Mouse (Mus musculus) Muller cell, postnatal 12 days (primary cell): ENCODE results near the gene Tppp2.
A peak's percentile ranks its signal among the peaks of the same experiment; 100 is the strongest.

Experiments
- DNase-seq: peaks from one replicate; pipeline ENCODE4 v3.0.0-alpha.2; 2015; ENCODE audit errors: inconsistent ontology term

Tppp2 gene

GRCm38 (mm10) chr14:51918125-51918524 is at the start of gene Tppp2:
TSS of gene Tppp2 (plus strand) at chr14:51918425.
- DNase-seq: no peak

DNA sequence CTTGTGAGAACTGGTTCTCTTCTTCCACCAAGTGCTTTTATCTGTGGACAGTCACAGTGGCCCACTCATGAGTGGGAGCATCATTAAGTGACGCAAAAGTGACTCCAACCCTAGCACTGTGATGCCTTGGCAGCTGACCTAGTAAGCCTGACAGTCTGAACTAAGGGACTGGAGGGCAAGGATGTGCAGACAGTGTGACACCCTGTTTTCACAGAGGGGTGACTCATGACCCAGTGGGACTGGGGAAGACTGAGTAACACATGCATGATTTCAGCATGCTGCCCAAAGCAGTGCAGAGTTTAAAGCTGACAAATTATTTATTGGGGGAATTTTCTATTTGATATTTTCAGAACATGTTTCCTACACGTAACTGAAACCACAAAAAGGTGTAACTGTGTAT is 47.5 kb upstream of the Tppp2 start:
- peak; percentile 6 for DNase-seq

DNA sequence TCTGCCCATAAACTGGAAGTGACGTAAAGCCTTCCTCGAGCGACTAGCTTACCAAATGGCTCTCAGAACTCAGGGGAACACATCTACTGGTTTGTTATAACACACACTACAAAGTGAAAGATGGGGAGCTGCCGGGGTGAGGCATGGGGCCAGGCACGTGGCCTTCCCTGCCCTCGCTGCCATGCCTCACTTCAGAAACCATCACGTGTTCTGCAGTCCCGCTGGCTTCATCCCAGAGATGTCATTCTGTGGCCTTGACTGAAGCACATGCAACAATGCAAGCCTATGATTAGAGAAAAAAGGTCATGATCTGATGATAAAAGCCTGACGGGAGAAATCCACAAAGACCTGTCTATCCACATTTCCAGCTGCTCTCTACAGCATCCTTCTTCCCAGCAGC is 46.5 kb upstream of the Tppp2 start:
- no peak for DNase-seq

DNA sequence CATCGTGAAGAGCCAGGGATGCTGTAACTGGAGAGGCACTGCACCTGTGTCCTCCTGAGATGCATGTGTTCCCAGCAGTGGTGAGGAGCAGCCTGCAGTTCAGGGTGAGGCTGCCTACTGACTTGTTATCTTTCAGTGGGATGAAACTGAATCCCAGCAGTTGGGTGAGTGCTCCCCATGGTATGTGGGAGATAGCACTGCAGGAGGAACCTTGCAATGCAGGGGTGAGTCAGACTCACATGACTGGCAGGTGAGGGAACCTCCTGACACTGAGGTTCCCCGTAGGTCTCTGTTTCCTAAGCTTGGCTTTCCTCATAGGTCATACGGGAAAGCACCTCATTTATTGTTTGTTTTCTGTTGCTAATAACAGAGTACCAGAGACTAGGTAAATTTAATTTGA is 40.7 kb upstream of the Tppp2 start:
- DNase-seq: no peak

- DNase-seq: peak; percentile 88
These were observed 34.6 kb upstream of the Tppp2 start for GRCm38 (mm10) chr14:51883527-51884030.

DNA sequence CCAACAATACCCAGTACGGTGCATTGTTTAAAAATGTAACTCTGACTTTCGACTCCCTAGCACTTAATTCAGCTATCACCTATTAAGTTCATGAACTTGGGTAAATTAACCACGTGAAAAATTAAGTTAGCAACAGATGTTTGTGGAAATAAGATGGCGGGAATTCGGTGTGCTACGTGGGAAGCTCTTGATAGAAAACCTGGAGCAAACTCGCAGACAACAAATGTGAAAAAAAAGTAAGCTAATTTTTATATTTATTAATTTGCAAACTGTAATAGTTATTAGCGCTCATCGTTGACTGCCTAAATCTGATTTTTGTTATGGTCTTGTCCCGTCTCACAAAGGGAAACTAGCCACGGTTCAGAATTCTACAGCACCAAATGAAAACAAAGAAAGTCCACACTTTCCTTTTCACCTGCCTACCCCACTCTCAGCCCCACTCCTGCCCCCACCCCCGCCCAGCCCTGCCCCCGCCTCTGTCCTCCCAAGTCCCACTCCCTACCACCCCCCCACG is 34.1 kb upstream of the Tppp2 start:
- peak; percentile 63 for DNase-seq

- peak; percentile 97 for DNase-seq
These were observed 33.5 kb upstream of the Tppp2 start, which contains the start of gene Mettl17 for GRCm38 (mm10) chr14:51884598-51885331. TSS of gene Mettl17 (plus strand) at chr14:51884842.

GRCm38 (mm10) chr14:51886051-51886450 is 32.2 kb upstream of the Tppp2 start:
- DNase-seq: no peak

- DNase-seq: no peak
These were observed 28.4 kb upstream of the Tppp2 start for GRCm38 (mm10) chr14:51889833-51890232.

- no peak for DNase-seq
These were observed 25.9 kb upstream of the Tppp2 start, which contains the start of gene Slc39a2 for GRCm38 (mm10) chr14:51892191-51892939. TSS of gene Slc39a2 (plus strand) at chr14:51892889.

DNA sequence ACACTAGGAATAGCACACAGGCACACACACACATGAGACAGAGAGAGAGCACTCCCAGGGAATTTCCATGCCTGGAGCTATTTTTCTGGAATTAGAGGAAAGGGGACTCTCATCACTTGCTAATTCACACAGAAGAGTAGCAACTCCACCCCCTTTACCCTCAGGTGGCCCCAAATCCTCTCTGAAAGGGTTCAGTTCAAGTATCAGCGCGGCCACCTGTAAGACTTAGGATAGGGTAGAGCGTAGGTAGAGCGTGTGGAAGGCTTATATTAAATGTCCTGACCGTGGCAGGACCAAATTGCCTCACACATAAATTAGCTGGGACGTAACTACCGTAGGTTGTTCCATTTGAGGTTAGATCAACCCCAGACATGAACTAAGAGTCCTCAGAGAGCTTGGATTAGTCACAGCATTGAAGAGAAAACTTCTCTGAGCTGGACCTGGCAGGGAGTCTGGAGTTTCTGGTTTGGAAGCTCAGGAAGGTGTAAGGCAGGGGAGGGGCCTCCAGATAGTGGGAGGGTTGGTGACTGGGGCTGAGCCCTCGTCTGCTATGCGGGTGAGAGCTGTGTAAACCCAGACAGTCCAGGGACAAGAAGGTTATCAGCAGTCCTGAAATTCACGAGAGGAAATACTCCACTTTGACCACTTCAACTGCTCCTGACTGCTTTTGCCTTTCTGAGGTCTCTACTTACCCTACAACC is 25.0 kb upstream of the Tppp2 start:
- no peak for DNase-seq

DNA sequence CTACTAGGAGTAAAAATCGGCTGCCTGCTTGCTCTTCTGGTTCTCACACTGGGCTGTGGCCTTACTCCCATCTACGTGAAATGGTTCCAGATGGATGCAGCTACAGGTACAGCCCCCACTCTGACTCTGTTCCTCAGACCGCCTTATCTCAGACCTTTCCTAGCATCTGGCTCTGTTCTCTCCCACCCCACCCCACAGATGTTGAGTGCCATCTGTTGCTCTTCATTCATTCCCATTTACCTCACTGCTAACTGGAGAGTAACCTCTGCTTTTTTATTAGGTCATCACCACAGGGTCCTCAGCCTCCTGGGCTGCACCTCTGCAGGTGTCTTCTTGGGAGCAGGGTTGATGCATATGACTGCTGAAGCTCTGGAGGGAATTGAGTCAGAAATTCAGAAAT is 24.4 kb upstream of the Tppp2 start:
- DNase-seq: no peak

DNA sequence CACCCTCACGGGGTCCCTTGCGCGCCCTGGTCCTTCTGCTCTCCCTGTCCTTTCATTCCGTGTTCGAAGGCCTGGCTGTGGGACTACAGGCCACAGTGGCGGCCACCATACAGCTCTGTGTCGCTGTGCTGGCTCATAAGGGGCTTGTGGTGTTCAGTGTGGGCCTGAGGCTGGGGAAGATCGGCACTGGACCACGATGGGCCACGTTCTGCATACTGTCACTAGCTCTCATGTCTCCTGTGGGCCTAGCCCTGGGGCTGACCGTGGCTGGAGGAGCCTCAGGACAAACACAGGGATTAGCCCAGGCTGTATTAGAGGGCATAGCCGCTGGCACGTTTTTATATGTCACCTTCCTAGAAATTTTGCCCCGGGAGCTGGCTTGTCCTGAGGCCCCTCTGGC is 23.2 kb upstream of the Tppp2 start:
- no peak for DNase-seq

- no peak for DNase-seq
These were observed 22.2 kb upstream of the Tppp2 start for GRCm38 (mm10) chr14:51896019-51896418.

GRCm38 (mm10) chr14:51896539-51897170 is 21.6 kb upstream of the Tppp2 start:
- DNase-seq: no peak

DNA sequence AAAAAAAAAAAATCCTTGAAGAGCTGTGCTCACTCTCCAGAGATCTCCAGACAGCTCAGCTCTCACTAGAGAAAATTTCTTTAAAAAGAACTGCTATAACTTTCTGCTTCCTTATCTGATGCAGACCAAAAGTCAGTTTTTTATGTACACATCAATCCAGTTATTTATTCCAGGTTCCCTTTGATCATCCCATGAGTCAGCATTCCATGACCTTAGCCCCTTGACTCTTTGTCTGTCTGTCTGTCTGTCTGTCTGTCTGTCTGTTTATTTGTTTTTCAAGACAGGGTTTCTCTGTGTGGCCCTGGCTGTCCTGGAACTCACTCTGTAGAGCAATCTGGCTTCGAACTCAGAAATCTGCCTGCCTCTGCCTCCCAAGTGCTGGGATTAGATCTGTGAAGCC is 18.9 kb upstream of the Tppp2 start:
- DNase-seq: no peak

GRCm38 (mm10) chr14:51902806-51903710 is 15.2 kb upstream of the Tppp2 start:
- peak; percentile 78 for DNase-seq

DNA sequence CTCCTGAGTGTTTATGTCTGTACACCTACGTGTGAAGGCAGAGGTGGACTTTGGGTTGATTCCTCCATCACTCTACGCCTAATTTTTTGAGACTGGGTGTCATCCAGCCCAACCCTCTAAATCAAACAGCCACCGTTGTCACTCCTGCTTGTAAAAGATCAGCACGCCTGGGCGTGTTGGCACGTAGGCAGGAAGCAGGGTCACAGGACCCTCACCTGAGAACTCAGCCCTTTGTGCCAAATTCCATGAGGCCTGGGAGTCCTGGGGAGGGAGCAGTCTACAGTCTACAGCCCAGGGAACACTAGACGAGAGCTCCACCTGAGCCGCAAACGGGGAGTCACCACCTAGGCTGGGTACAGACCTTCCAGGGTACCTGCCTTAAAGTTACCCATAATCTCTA is 14.4 kb upstream of the Tppp2 start:
- no peak for DNase-seq

- no peak for DNase-seq
These were observed 13.5 kb upstream of the Tppp2 start for GRCm38 (mm10) chr14:51904706-51905105.

- no peak for DNase-seq
These were observed 12.1 kb upstream of the Tppp2 start for GRCm38 (mm10) chr14:51906102-51906501.
